Mouse (Mus musculus) limb, embryonic 10.5 days (tissue): ENCODE results near the gene Gm4792. TPM values are rescaled to one million over a fixed set of nuclear protein-coding genes. Genes with fewer than 3 reads are reported as not detected.

Experiments used
- DNase-seq: peaks from one replicate; pipeline ENCODE4 v3.0.0-alpha.2; 2017; ENCODE audit warnings: low spot score
- H3K27ac ChIP-seq: fragments of 300-500 bp; sonication (generic); 2 replicates; pipeline ENCODE4 v1.5.1; 2016; ENCODE audit warnings: mild to moderate bottlenecking
- H3K27me3 ChIP-seq: fragments of 300-500 bp; sonication (generic); 2 replicates; pipeline ENCODE4 v1.6.1; 2016; ENCODE audit warnings: low read depth, mild to moderate bottlenecking; ENCODE audit not compliant: poor library complexity, severe bottlenecking
- H3K36me3 ChIP-seq: fragments of 300-500 bp; sonication (generic); 2 replicates; pipeline ENCODE4 v1.6.1; 2016; ENCODE audit warnings: mild to moderate bottlenecking, moderate library complexity
- H3K4me1 ChIP-seq: fragments of 300-500 bp; sonication (generic); 2 replicates; pipeline ENCODE4 v1.6.1; 2016
- H3K4me3 ChIP-seq: fragments of 300-500 bp; sonication (generic); 2 replicates; pipeline ENCODE4 v1.5.1; 2016; ENCODE audit warnings: mild to moderate bottlenecking, moderate library complexity
- H3K9me3 ChIP-seq: fragments of 300-500 bp; sonication (generic); replicated peaks from 2 replicates; pipeline ENCODE4 v1.6.1; 2016; ENCODE audit warnings: mild to moderate bottlenecking
- WGBS: fragments of 180-500 bp; shearing (Covaris S2); methylation state at CpG from one replicate; pipeline ENCODE4 v1.1.7; 2016; 5-methylcytosine and 5-hydroxymethylcytosine counted together
- polyA plus RNA-seq: library from polyadenylated mRNA; unstranded; fragments of >200 nt; fragmentation: Nextera tagmentation; extraction: Ambion mirVana; gene quantifications from 2 replicates; pipeline ENCODE4 v1.2.1, GENCODE M21; 2016

Gm4792 gene
- polyA plus RNA-seq, 1 experiment from 2014 or later: not detected

DNA sequence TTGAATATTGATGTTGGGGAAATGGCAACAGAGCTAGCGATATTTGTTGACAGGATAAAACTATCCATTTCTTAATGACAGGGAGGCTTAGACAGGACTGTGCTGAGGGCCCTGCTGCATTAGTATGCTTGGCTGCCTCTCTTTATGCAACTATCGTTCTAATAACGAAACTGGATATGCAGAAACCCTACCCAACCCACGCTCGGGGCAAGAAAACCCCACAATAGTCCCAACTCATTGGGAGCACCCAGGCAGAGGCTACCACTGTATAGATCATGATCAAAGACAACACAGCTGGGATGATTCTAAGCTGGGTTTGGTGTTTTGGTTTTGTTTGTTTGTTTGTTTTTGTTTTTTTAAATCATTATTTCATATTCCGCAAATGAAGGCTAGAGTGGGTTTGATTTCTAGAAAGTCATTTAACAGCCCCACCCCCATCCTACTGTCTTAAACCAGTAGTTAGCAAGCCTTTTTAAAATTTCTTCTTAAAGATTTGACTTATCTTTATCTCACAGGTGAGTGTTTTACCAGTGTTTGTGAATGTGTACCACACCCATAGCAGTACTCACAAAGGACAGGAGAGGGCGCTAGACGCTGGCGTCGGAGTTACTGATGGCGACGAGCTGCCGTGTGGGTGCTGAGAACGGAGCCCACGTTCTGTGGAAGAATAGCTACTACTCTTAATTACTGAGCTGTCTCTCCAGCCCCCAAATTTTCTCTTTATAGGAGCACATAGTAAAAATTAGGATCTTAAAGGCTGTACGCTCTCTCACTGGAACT is 34.0 kb upstream of the Gm4792 start:
- H3K27me3 ChIP-seq: no peaks in the 10 kb centered on the region
- DNase-seq: no peak
- no peaks in the 10 kb centered on the region for H3K9me3 ChIP-seq
- 89% methylated on average over 16 of the region's 16 CpGs for WGBS
- no peaks in the 10 kb centered on the region for H3K4me1 ChIP-seq
- no peak overlapping the region for H3K27ac ChIP-seq
- H3K4me3 ChIP-seq: no peak overlapping the region
- no peaks in the 10 kb centered on the region for H3K36me3 ChIP-seq

DNA sequence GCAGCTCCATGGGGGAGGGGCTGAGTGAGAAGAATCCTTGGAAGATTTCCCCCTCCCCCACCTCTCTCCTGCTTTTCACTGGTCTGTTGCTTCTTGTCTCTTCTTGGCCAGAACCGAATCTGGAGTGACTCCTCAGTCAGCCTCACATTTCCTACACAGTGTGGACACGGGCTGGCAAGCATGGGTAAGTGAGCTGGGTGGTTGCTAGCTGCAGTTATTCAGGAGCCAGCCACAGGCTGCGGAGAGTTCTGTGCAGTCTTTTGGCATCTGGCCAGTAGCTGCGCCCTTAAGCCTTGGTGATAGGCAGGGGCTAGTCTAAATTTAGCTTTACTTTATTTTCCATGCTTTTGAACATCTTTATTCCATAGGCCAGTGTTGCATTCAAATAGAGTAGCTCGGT is 31.5 kb upstream of the Gm4792 start:
- 76% methylated on average over 5 of the region's 5 CpGs for WGBS

DNA sequence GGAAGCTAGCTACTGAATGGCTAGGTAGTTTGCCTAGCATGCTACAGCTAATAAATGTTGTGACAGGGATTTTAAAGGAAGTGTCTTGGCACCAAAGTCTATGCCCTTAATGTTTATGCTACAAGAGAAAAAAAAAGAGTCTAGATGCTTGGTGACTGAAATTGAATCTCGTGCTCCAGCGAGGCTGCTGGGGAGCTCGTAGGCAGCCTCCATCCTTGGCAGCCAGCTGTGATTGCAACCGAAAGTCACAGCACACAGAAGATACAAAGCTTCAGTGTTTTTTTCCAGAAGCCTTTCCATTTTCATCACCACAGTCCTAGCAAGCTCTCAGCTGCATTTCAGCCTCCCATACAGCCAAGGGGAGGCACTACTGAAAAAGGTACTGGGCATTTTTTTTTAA is 20.1 kb upstream of the Gm4792 start:
- Histone ChIP-seq H3K4me1 (no peaks in the 10 kb centered on the region), H3K9me3 (no peaks in the 10 kb centered on the region), H3K27me3 (peaks cover 8% of the 10 kb centered on the region), H3K36me3 (no peaks in the 10 kb centered on the region), H3K27ac (no peak overlapping the region), H3K4me3 (no peak overlapping the region)
- WGBS: 78% methylated on average over 4 of the region's 4 CpGs
- no peak for DNase-seq

More for the DNA sequence above, 31.5 kb upstream of the Gm4792 start:
- H3K36me3 ChIP-seq: no peaks in the 10 kb centered on the region
- H3K9me3 ChIP-seq: no peaks in the 10 kb centered on the region
- no peak overlapping the region for H3K27ac ChIP-seq
- H3K4me1 ChIP-seq: no peaks in the 10 kb centered on the region
- H3K27me3 ChIP-seq: no peaks in the 10 kb centered on the region
- no peak for DNase-seq
- H3K4me3 ChIP-seq: no peak overlapping the region

DNA sequence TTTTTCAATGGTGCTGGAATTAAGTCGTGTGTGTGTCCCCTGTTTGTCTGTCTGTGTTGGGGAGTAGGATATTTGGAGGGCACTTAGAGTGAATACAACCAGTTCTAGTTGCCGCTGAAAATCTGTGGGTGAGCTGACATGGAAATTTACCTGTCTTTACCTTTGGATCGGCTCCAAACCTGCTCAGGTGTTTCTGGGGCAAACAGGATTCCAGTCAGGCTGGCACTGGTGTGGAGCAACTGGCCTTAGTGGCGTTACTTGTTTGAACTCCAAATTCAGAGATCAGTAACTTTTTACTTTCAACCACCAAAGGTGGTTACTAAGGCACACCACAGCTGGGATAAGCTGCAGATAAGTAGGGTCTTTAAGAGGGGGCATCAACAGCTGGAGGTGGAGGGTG is 14.6 kb upstream of the Gm4792 start:
- DNase-seq: no peak
- Histone ChIP-seq H3K27ac (no peak overlapping the region), H3K27me3 (peaks cover 45% of the 10 kb centered on the region), H3K4me3 (no peak overlapping the region), H3K36me3 (no peaks in the 10 kb centered on the region), H3K9me3 (no peaks in the 10 kb centered on the region), H3K4me1 (peaks cover 15% of the 10 kb centered on the region)
- WGBS: 82% methylated on average over 4 of the region's 4 CpGs

DNA sequence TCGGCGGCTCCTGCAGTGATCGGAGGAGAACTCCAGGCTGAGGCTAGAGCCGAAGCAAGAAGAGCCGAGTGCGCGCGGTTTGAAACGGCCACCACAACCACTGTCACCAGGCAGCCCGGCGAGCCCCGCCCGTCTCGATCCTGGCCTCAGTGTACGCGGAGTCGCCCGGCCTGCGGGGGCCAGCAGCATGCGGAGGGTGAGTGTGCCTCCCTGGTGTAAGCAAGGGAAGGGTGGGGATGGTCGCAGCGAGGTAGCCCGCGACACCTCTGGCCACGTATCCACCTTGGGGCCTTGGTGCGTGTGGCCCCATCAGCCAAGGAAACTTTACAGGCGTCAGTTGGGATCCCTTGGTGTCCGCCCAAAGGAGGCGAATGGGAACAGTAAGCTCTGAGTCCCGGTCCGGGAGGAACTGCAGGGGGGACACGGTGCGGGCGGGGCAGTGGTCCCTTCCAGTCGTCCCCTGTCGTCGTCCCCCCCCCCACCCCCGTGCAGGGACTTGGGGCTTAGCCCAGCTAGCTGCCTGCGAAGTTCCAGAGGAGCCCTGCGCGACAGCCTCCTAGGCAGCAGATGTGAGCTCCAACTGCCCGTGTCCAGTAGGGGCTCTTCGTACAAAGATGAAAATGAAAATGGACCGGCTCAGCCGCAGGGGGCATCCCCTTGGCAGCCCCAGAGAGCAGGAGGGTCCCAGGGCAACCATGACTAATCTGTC is 13.7 kb upstream of the Gm4792 start:
- H3K4me1 ChIP-seq: peaks cover 15% of the 10 kb centered on the region
- DNase-seq: peak; percentile 61
- WGBS: 1% methylated on average over 45 of the region's 45 CpGs
- H3K36me3 ChIP-seq: no peaks in the 10 kb centered on the region
- peaks cover 45% of the 10 kb centered on the region for H3K27me3 ChIP-seq
- peak overlapping the region; percentile 59 for H3K4me3 ChIP-seq
- H3K27ac ChIP-seq: 0 out of 2 replicates have a peak overlapping the region, but pooled peaks have one; percentile 25
- no peaks in the 10 kb centered on the region for H3K9me3 ChIP-seq

DNA sequence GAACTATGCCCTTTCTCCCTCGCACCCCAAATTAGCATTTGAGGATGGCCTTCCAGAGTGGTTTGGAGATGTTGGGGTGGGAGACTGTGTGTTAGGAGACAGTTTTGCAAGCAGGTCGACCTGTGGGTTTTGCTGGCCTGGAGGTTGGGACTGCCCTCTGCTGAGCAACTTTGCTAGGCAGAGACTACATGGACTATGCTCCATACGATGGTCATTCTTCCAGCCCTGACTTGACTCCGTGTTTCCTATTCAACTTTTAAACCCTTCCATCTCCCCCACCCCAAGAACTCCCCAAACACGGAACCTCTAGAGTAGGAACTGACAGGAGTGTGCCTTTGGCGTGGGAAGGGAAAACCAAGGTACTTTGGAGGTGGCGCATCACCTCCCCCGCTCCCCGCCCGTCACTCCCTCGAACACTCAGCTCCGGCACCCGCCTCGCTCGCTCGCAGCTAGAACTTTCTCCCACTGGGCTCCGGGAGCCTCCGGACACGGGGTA is 13.1 kb upstream of the Gm4792 start, which contains the start of gene Tmcc3:
Gene Tmcc3 (plus strand): TSS at position 439 of the 496 bp plus-strand sequence.
- 0 out of 2 replicates have a peak within 1 kb of the TSS, but pooled peaks have one; percentile 25 for H3K27ac ChIP-seq
- no peak for DNase-seq
- WGBS: 1% methylated on average over 19 of the region's 19 CpGs

DNA sequence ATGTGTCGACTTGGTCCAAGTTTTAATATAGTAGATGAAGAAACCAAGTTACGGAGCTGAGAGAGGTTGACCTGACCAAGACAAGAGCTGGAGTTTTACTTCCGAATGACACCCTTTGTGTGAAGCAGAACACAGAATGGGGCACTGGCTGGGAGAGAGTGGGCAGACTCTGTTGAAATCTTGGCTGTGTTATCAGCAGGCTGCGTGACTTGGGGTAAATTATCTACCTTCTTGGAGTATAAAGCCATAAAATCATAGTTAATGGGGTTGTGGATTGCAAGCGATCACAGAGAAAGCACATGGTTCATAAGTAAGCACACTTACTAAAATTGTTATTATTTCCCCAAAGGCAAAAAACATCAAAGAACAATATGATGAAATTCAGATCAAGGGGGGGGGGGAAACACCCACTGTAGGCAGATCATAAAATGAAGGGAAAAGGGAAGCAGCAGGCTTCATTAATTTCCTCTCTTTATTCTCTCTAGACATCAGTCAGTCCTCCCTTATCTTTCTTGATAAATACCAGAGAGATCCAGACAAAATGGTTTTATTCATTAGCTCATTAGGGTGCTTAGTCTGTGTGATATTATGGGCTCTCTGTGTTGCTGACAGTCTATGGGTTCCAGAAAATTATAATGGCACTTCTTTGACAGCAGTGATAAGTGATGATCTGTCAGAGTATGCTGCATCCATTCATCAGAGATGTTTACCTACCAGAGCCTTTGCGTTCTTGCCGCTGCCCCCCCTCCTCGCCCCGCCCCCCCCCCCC is 12.2 kb upstream of the Gm4792 start:
- WGBS: 54% methylated on average over 9 of the region's 9 CpGs
- no peak for DNase-seq
- Histone ChIP-seq H3K4me3 (no peak overlapping the region), H3K36me3 (no peaks in the 10 kb centered on the region), H3K27me3 (peaks cover 45% of the 10 kb centered on the region), H3K27ac (no peak overlapping the region), H3K9me3 (no peaks in the 10 kb centered on the region), H3K4me1 (peaks cover 15% of the 10 kb centered on the region)

More for the DNA sequence above, 13.1 kb upstream of the Gm4792 start, which contains the start of gene Tmcc3:
- no peaks in the 10 kb centered on the region for H3K9me3 ChIP-seq
- H3K36me3 ChIP-seq: no peaks in the 10 kb centered on the region
- peaks cover 45% of the 10 kb centered on the region for H3K27me3 ChIP-seq
- H3K4me1 ChIP-seq: peaks cover 15% of the 10 kb centered on the region
- peak within 1 kb of the TSS; percentile 59 for H3K4me3 ChIP-seq

DNA sequence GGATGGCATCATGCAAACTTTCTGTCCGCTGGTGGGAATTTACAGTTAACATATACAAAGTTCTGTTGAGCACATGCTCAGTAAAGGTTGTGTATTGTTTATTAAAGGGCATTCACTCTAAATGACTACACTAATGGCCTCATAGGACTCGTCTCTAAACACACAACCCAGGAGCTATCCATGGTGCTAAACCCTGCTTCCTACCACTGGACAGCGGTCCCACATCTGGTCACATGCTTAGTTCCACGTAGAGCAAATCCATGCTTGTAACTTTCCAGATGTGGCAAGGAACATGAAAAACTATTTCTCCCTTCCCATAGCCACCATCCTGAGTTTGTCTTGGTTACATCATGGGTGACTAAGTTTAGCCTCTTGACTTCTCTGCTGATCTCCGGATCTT is 7.0 kb upstream of the Gm4792 start:
- Histone ChIP-seq H3K27me3 (peaks cover 7% of the 10 kb centered on the region), H3K36me3 (no peaks in the 10 kb centered on the region), H3K4me3 (no peak overlapping the region), H3K27ac (no peak overlapping the region), H3K9me3 (no peaks in the 10 kb centered on the region), H3K4me1 (no peaks in the 10 kb centered on the region)
- 63% methylated on average over 5 of the region's 5 CpGs for WGBS
- peak; percentile 58 for DNase-seq

DNA sequence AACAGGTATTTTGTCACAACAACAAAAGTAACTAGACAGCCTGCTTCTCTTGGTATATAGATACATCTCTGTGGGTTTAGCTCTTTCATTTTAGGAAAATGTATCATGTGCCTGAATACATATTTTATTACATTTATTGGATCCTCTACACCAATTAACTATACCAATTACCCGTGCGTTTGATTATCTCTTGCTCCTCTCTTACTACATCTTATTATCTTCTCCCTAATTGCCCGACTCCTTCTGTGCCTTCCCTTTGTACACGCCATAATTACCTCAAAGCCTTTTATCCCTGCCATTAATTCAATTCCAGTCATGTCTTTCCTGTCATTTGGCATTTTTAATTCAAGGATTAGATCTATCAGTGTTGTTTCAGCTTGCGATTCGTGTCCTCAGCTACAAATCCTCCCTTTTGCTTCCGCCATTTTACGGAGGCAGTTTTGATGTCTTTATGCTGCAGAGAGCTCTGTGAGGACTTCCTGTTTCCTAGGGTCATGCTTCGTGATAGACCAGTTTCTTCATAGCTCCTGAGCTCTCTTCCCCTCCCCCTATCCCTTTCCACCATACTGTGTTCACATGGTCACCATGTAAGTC is 5.7 kb upstream of the Gm4792 start:
- no peaks in the 10 kb centered on the region for H3K9me3 ChIP-seq
- H3K27ac ChIP-seq: no peak overlapping the region
- DNase-seq: no peak
- 89% methylated on average over 9 of the region's 9 CpGs for WGBS
- H3K4me3 ChIP-seq: no peak overlapping the region
- H3K27me3 ChIP-seq: no peaks in the 10 kb centered on the region
- no peaks in the 10 kb centered on the region for H3K36me3 ChIP-seq
- no peaks in the 10 kb centered on the region for H3K4me1 ChIP-seq

DNA sequence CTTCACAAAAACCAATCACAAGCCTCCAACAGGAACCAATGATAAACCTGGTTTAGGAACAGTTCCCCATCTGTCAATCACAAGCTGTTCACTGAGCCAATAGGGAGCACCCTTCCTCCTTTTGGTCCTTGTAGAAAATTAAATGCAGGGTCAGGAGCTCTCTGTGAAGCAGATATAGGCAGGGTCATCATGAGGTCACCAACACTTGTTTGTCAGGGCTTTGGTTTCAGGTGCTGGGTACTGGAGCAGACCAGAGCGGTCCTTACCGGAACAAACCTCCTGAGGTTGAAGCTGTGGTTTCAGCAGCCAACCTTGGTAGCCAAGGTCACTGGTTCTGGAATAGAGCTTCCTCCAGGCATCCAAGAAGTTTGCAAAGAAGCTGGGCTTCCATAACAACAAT is 798 bp upstream of the Gm4792 start:
- WGBS: 95% methylated on average over 2 of the region's 2 CpGs
- no peak for DNase-seq
- Histone ChIP-seq H3K27ac (no peak overlapping the region), H3K4me3 (no peak overlapping the region), H3K27me3 (no peaks in the 10 kb centered on the region), H3K36me3 (no peaks in the 10 kb centered on the region), H3K9me3 (no peaks in the 10 kb centered on the region), H3K4me1 (peaks cover 21% of the 10 kb centered on the region)

DNA sequence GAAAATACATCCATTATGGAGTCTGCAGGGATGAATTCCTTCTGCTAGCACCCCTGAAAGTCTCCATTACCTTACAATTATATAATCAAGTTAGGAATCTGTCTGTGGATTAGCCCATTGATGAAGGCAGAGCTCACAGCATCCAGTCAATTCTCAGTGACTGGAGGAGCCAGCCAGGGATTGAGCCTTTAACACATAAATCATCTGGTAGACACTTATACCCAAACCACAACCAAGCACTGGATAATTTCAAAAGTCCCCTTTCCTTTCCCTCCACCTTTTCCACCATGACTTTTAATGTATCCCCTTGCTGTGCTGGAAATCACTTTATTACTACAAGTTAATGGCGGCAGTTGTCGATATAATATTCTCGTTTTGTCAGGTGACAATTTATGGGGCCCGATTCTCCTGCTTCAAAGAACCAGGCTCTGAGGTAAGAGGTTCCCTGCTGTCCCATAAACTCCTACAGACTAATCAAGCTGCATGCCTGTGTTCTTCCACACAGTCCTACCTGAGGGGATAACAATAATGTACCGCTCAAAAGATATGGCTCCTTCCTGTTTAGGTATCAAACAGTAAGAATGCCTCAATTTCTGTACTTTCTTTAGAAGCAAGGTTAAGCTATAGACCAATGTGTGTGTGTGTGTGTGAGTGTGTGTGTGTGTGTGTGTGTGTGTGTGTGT is 2.4 kb downstream of the Gm4792 start:
- 78% methylated on average over 5 of the region's 5 CpGs for WGBS
- no peak for DNase-seq
- Histone ChIP-seq H3K4me1 (peaks cover 21% of the 10 kb centered on the region), H3K9me3 (no peaks in the 10 kb centered on the region), H3K4me3 (no peak overlapping the region), H3K27ac (no peak overlapping the region), H3K27me3 (no peaks in the 10 kb centered on the region), H3K36me3 (no peaks in the 10 kb centered on the region)
